ENCODE assay signal across 32 mouse cellular contexts in the genomic region with DNA sequence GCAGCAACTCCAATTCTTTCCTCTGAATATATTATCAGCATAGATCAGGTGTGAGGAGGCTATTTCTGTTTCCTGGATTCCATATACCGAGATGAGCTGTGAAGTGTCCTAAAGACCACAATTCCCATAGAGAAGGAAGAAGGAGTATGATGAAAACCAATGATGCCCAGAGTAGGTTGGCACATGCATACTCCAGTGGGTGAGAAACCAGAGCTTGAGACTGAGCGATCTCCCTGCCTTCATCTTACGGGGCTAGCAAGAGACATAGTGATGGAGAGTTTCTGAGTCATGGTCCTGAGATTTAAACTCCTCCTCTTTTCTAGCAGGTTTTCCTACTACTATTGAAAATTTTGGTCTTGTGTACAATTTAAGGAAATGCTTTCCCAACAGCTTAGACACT.
"Had no signal": no experiment of that assay in that cellular context is flagged by ENCODE, and none has a peak within 500 bp of the region (broad histone marks: within the 10 kb centered on the region; RNA-seq: fewer than 3 reads in every experiment).

No protein-coding gene starts in this region.

- H3K9ac ChIP-seq: limb, embryonic 12.5 days; limb, embryonic 13.5 days; limb, embryonic 15.5 days; liver, embryonic 12.5 days; liver, embryonic 13.5 days; liver, embryonic 14.5 days; liver, embryonic 15.5 days; liver, postnatal 0 days; lung, embryonic 14.5 days; lung, embryonic 15.5 days; midbrain, embryonic 12.5 days; midbrain, embryonic 13.5 days; midbrain, embryonic 15.5 days; neural tube, embryonic 12.5 days had no signal

- H3K4me3 ChIP-seq: left cerebral cortex, adult 2 months; limb, embryonic 10.5 days; limb, embryonic 12.5 days; limb, embryonic 13.5 days; limb, embryonic 15.5 days; liver, embryonic 12.5 days; liver, embryonic 13.5 days; liver, embryonic 15.5 days; lung, embryonic 15.5 days; megakaryocyte, embryonic 14.5 days; midbrain, embryonic 10.5 days; midbrain, embryonic 12.5 days; midbrain, embryonic 13.5 days; midbrain, embryonic 15.5 days; myocyte; neural tube, embryonic 12.5 days had no signal

- H3K4me2 ChIP-seq: limb, embryonic 12.5 days; limb, embryonic 13.5 days; limb, embryonic 15.5 days; liver, embryonic 11.5 days; liver, embryonic 12.5 days; liver, embryonic 13.5 days; liver, embryonic 15.5 days; lung, embryonic 14.5 days; lung, embryonic 15.5 days; midbrain, embryonic 12.5 days; midbrain, embryonic 13.5 days; midbrain, embryonic 15.5 days; neural tube, embryonic 12.5 days had no signal

- H3K4me1 ChIP-seq: liver, embryonic 12.5 days; liver, embryonic 13.5 days; liver, embryonic 15.5 days; lung, embryonic 15.5 days; megakaryocyte, embryonic 14.5 days; midbrain, embryonic 10.5 days; midbrain, embryonic 12.5 days; midbrain, embryonic 13.5 days; midbrain, embryonic 15.5 days; neural tube, embryonic 12.5 days had no signal

- H3K27me3 ChIP-seq: limb, embryonic 12.5 days; limb, embryonic 13.5 days; limb, embryonic 15.5 days; liver, embryonic 12.5 days; liver, embryonic 13.5 days; liver, embryonic 15.5 days; lung, embryonic 15.5 days; megakaryocyte, embryonic 14.5 days; midbrain, embryonic 12.5 days; midbrain, embryonic 13.5 days; midbrain, embryonic 15.5 days; neural tube, embryonic 12.5 days had no signal

- H3K27ac ChIP-seq: left cerebral cortex, adult 2 months; limb, embryonic 10.5 days; limb, embryonic 12.5 days; limb, embryonic 13.5 days; limb, embryonic 15.5 days; liver, embryonic 12.5 days; liver, embryonic 13.5 days; liver, embryonic 14.5 days; liver, embryonic 15.5 days; lung, embryonic 15.5 days; macrophage; midbrain, embryonic 10.5 days; midbrain, embryonic 12.5 days; midbrain, embryonic 13.5 days; midbrain, embryonic 15.5 days; neural tube, embryonic 12.5 days had no signal

- H3K36me3 ChIP-seq: limb, embryonic 10.5 days; limb, embryonic 12.5 days; limb, embryonic 13.5 days; limb, embryonic 15.5 days; liver, embryonic 12.5 days; liver, embryonic 13.5 days; liver, embryonic 15.5 days; lung, embryonic 15.5 days; midbrain, embryonic 10.5 days; midbrain, embryonic 12.5 days; midbrain, embryonic 13.5 days; midbrain, embryonic 15.5 days; neural tube, embryonic 12.5 days had no signal

- ATAC-seq: liver, embryonic 12.5 days; liver, postnatal 0 days; lung, postnatal 0 days; midbrain, embryonic 13.5 days; midbrain, embryonic 15.5 days; midbrain, embryonic 16.5 days had no signal

- DNase-seq: left cerebral cortex, postnatal 4 days; liver; liver, embryonic 13.5 days; liver, postnatal 0 days; lung, adult 18-20 months; lung, adult 2 months; lung, embryonic 14.5 days; lung, postnatal 10 days; lung, postnatal 14 days; lung, postnatal 36 days; lung, postnatal 4 days; midbrain, embryonic 14.5 days had no signal

- H3K9me3 ChIP-seq: limb, embryonic 10.5 days; limb, embryonic 15.5 days; liver, embryonic 13.5 days; liver, embryonic 15.5 days; lung, embryonic 15.5 days; midbrain, embryonic 12.5 days; midbrain, embryonic 13.5 days; midbrain, embryonic 15.5 days; neural tube, embryonic 12.5 days had no signal
